Mouse (Mus musculus) lung, embryonic 16.5 days (tissue): Measurements from ENCODE around the gene Zfp580. TPM values are rescaled to one million over a fixed set of nuclear protein-coding genes. Genes with fewer than 3 reads are reported as not detected.

Source experiments
- ATAC-seq: fragments of 200-750 bp; cut with Nextera tagmentation; 2 replicates; pipeline ENCODE4 v1.8.0; 2017; ENCODE audit warnings: low read depth, mild to moderate bottlenecking, moderate library complexity
- H3K27ac ChIP-seq: fragments of 300-500 bp; sonication (generic); 2 replicates; pipeline ENCODE4 v1.5.1; 2014; ENCODE audit warnings: mild to moderate bottlenecking, control low read depth, low read length
- H3K27me3 ChIP-seq: fragments of 300-500 bp; sonication (generic); 2 replicates; pipeline ENCODE4 v1.6.1; 2014; ENCODE audit warnings: low read depth, low read length, mixed read lengths; ENCODE audit not compliant: control insufficient read depth, insufficient read depth
- H3K36me3 ChIP-seq: fragments of 300-500 bp; sonication (generic); 2 replicates; pipeline ENCODE4 v1.6.1; 2014; ENCODE audit warnings: low read length; ENCODE audit not compliant: control insufficient read depth, insufficient read depth
- H3K4me1 ChIP-seq: fragments of 300-500 bp; sonication (generic); replicated peaks from 2 replicates; pipeline ENCODE4 v1.6.1; 2014; ENCODE audit warnings: low read length, mixed read lengths; ENCODE audit not compliant: control insufficient read depth, insufficient read depth
- H3K4me2 ChIP-seq: fragments of 300-500 bp; sonication (generic); 2 replicates; pipeline ENCODE4 v1.6.1; 2014; ENCODE audit warnings: low read depth, low read length, control low read depth
- H3K4me3 ChIP-seq: fragments of 300-500 bp; sonication (generic); 2 replicates; pipeline ENCODE4 v1.5.1; 2014; ENCODE audit warnings: mild to moderate bottlenecking, low read length, control low read depth
- H3K9ac ChIP-seq: fragments of 300-500 bp; sonication (generic); 2 replicates; pipeline ENCODE4 v1.6.1; 2014; ENCODE audit warnings: low read length, control low read depth
- H3K9me3 ChIP-seq: fragments of 300-500 bp; sonication (generic); 2 replicates; pipeline ENCODE4 v1.6.1; 2016; ENCODE audit warnings: low read length; ENCODE audit not compliant: control insufficient read depth
- WGBS: fragments of 180-500 bp; shearing (Covaris S2); extraction: QIAGEN DNeasy Blood & Tissue Kit; methylation state at CpG from one replicate; pipeline ENCODE4 v1.1.7; 2014; 5-methylcytosine and 5-hydroxymethylcytosine counted together
- polyA plus RNA-seq: library from polyadenylated mRNA; unstranded; fragments of >200 nt; fragmentation: Nextera tagmentation; extraction: Ambion mirVana; gene quantifications from 2 replicates; pipeline ENCODE4 v1.2.1, GENCODE M21; 2015

Zfp580 gene
- polyA plus RNA-seq, 1 experiment from 2014 or later: 27.0 TPM

DNA sequence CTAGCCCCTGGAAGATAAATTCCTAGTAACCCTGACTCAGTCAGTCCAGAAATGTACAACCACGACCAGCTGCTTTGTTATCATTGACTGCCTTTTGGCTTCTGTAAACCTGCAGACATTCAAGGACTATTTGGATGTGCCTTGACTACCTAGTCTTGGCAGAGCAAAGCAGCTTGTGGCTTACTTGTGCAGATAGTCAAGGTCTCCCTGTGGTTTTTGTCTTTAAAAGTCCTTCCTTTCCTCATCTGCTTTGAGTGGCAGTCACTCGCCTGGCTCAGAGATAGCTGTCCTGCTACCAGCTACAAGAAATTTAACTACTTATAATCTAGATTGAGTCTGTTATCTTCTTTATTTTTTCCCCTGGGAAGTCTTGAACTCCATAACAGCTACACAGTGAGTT lies 6.4 kb upstream of the Zfp580 start:
- WGBS: 57% methylated on average over 2 of the region's 2 CpGs
- no peak for ATAC-seq
- Histone ChIP-seq H3K9ac (no peak overlapping the region), H3K27ac (no peak overlapping the region), H3K9me3 (no peaks in the 10 kb centered on the region), H3K27me3 (no peaks in the 10 kb centered on the region), H3K36me3 (no peaks in the 10 kb centered on the region), H3K4me2 (no peak overlapping the region), H3K4me3 (no peak overlapping the region), H3K4me1 (no peaks in the 10 kb centered on the region)

DNA sequence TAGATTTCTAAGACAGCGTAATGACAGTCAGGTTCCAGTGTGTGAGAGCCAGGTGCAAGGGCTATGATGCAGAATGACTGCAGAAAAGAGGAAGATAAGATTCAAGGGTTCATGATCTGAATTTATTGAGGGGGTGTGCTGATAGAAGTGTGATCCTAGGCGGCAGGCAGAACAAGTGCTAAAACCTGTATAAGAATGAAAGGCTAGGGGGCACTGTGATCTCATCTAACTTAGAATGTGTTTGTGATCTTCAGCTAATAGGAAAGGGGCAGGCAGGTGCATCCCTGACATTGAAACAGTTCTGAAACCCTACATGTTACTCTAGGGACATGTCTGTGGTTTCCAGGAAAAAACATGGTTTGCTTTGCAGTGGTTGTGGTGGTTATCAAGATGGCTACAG lies 5.2 kb upstream of the Zfp580 start:
- H3K4me2 ChIP-seq: no peak overlapping the region
- ATAC-seq: no peak
- 72% methylated on average over 2 of the region's 2 CpGs for WGBS

DNA sequence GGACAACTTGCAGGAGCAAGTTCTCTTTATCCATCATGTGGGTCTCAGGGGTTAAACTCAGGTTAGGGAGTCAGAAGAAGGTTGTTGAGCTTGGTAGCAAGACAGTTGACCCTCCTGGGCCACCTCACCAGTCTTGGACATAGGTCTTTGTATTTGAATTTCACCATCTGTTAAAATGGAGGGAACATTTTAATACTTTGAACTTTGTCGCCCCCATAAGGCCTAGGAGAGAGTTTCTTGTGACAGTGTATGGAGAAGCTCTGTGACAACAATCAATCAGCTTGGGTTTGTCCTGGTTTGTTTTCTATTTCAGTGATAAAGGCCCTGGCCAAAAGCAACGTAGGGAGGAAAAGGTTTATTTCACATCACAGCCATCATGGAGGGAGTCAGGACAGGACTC lies 4.0 kb upstream of the Zfp580 start:
- peaks cover 6% of the 10 kb centered on the region; the same call in 1 of the 2 replicates for H3K27me3 ChIP-seq
- H3K36me3 ChIP-seq: no peaks in the 10 kb centered on the region
- H3K4me3 ChIP-seq: no peak overlapping the region
- WGBS: 13% methylated on average over 2 of the region's 2 CpGs
- no peak overlapping the region for H3K4me2 ChIP-seq
- peaks cover 6% of the 10 kb centered on the region for H3K4me1 ChIP-seq
- no peak overlapping the region for H3K27ac ChIP-seq
- H3K9ac ChIP-seq: no peak overlapping the region
- ATAC-seq: no peak
- H3K9me3 ChIP-seq: no peaks in the 10 kb centered on the region

More for the DNA sequence above, 5.2 kb upstream of the Zfp580 start:
- Histone ChIP-seq H3K27me3 (no peaks in the 10 kb centered on the region), H3K9me3 (no peaks in the 10 kb centered on the region), H3K4me1 (no peaks in the 10 kb centered on the region; the same call in 1 of the 2 replicates), H3K9ac (no peak overlapping the region), H3K27ac (no peak overlapping the region), H3K4me3 (no peak overlapping the region), H3K36me3 (no peaks in the 10 kb centered on the region)

DNA sequence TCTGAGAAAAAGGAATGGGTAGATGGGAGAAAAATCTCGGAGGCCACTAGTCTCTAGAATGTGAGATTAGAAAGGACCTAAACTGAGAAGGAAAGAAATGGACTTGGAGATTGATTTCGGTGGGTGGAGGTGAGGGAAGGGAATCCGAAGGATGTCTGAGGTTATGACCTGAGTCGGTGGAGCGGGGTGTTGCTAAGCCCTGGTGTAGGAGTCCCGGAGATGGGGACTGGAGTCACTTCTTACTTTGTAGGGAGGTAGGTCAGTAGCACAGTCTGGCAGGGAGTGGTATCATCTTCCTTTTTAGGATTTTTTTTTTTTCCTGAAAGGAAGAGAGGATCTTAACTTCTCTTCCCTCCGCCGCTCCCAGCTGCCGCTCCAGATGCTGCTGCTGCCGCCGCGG lies 1.1 kb downstream of the Zfp580 start:
- Histone ChIP-seq H3K4me2 (peak overlapping the region; percentile 82), H3K9ac (peak overlapping the region; percentile 86), H3K27me3 (peaks cover 56% of the 10 kb centered on the region), H3K4me3 (peak overlapping the region; percentile 73), H3K36me3 (no peaks in the 10 kb centered on the region), H3K4me1 (peaks cover 23% of the 10 kb centered on the region), H3K9me3 (no peaks in the 10 kb centered on the region), H3K27ac (no peak overlapping the region)
- under 1% methylated on average over 12 of the region's 12 CpGs for WGBS
- no peak for ATAC-seq

DNA sequence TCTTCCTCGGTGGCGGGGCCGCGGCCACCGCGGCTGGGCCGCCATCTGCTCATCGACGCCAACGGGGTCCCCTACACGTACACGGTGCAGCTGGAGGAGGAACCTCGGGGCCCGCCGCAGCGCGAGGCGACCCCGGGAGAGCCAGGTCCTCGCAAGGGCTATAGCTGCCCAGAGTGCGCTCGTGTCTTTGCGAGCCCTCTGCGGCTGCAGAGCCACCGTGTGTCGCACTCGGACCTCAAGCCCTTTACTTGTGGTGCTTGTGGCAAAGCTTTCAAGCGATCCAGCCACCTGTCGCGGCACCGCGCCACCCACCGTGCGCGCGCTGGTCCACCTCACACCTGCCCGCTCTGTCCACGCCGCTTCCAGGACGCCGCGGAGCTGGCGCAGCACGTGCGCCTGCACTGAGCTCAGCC lies 1.6 kb downstream of the Zfp580 start:
- Histone ChIP-seq H3K36me3 (no peaks in the 10 kb centered on the region), H3K4me3 (peak overlapping the region; percentile 73), H3K27me3 (peaks cover 60% of the 10 kb centered on the region), H3K27ac (no peak overlapping the region), H3K4me1 (peaks cover 23% of the 10 kb centered on the region), H3K9me3 (no peaks in the 10 kb centered on the region), H3K4me2 (peak overlapping the region; percentile 82), H3K9ac (peak overlapping the region; percentile 86)
- ATAC-seq: no peak
- WGBS: 5% methylated on average over 43 of the region's 45 CpGs

DNA sequence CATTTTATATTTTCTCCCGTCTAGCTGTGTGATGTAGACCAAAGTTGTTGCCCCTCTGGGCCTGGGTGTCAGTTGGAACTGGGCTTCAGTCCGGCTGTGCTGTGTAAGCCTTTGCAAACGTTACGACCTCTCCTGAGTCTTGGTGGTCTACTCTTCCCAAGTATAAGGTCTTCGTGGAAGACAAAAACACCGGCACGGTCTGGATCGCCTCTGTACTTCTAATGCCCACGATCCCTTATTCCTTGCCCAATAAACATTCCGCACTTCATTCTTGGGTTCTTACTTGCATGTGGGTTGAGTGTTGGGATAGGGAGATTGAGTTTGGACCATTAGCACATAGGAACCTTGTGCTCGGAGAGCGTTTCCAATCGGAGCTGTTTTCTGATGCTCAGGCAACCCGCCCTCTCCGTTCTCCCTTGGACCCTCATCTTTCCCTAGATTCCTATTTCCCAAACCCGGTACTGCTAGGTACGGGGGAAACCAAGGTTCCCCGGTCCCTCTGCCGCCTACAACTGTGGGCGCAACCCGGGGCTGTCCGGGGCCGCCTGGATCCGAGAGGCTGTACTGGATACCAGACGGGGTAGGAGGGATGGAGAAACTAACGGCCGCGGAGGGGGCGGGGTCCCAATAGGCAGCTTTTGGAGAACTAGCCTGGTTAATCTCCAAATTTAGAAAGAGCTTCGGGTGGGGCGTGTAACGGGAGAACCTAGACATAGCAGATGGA lies 2.3 kb downstream of the Zfp580 start:
- H3K27me3 ChIP-seq: peaks cover 67% of the 10 kb centered on the region
- peak overlapping the region; percentile 73 for H3K4me3 ChIP-seq
- no peaks in the 10 kb centered on the region for H3K9me3 ChIP-seq
- H3K27ac ChIP-seq: no peak overlapping the region
- H3K4me1 ChIP-seq: peaks cover 23% of the 10 kb centered on the region
- ATAC-seq: no peak
- no peaks in the 10 kb centered on the region for H3K36me3 ChIP-seq
- H3K9ac ChIP-seq: peak overlapping the region; percentile 53
- 11% methylated on average over 32 of the region's 32 CpGs for whole genome bisulfite sequencing
- H3K4me2 ChIP-seq: peak overlapping the region; percentile 82

DNA sequence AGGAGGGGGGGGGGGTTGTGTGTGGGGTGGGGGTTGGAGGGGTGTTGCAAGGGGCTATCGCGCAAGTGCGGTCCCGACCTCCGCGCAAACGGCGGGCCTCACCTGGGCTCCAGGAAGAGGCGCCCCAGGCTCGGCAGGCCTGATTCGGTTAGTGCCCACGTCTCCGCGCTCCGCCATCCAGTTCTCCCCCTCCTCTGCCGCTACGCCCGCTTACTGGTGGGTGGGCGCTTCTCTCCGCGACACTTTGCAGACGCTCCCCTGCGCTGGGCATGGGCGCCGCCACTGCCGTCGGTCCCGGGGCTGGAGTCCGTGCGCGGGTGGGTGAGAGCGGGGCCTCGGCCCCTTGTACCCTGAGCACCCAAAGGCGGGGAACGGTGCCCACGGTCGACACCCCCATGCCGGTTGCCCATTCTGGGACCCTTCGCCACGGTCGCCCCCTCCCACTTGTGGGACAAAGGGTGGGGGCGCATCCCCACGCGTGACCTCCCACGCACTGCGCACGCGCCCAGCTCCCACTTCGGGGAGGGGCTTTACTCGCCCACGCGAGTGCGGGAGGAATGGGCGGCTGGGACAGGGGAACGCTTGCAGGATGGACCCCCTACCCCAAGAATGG lies 5.4 kb downstream of the Zfp580 start:
- ATAC-seq: no peak
- H3K27ac ChIP-seq: no peak overlapping the region
- no peaks in the 10 kb centered on the region for H3K36me3 ChIP-seq
- peaks cover 31% of the 10 kb centered on the region for H3K4me1 ChIP-seq
- 1% methylated on average over 55 of the region's 55 CpGs for WGBS
- H3K9me3 ChIP-seq: no peaks in the 10 kb centered on the region
- H3K27me3 ChIP-seq: peaks cover 68% of the 10 kb centered on the region
- peak overlapping the region; percentile 57 for H3K4me2 ChIP-seq
- H3K4me3 ChIP-seq: peak overlapping the region; percentile 45
- peak overlapping the region; percentile 53 for H3K9ac ChIP-seq

DNA sequence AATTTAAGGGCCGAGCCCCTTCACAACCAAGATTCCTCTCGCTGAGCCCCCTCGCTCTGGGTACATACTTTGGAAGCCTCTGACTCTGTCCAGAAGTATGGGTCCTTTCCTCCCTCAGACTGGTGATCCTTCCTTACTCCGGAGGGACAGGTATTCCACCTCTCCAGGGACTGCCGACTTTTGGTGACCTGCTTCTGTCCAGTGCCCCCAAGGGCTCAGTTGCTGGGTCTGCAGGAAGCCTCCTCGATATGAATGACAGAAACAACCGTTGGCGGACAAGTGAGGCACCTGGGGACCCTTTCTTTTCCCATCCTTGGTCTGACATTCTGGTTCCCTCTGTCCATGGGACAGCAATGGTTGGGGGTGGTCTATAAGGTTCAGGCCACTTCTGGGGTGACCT lies 6.0 kb downstream of the Zfp580 start:
- H3K27ac ChIP-seq: no peak overlapping the region
- H3K9ac ChIP-seq: no peak overlapping the region
- ATAC-seq: no peak
- no peak overlapping the region; the same call in 1 of the 2 replicates for H3K4me3 ChIP-seq
- peaks cover 25% of the 10 kb centered on the region for H3K4me1 ChIP-seq
- WGBS: 26% methylated on average over 8 of the region's 8 CpGs
- H3K36me3 ChIP-seq: no peaks in the 10 kb centered on the region
- no peaks in the 10 kb centered on the region for H3K9me3 ChIP-seq
- H3K4me2 ChIP-seq: no peak overlapping the region
- peaks cover 61% of the 10 kb centered on the region for H3K27me3 ChIP-seq

DNA sequence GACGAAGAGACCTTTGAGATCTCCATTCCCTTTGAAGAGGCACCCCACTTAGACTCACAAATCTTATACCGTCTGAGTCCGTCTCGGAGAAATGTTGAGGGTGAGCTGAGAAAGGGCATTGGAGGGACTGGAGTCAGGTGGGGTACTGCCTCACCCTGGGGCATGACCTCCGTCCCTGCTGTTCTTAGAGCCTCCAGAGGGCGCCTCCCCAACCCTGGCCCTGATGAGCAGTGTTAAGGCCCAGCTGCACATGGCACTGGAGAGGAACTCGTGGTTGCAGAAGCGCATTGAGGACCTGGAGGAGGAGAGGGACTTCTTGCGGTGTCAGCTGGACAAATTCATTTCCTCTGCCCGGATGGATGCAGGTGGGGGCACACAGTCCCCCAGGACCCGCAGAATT lies 6.5 kb downstream of the Zfp580 start:
- Histone ChIP-seq H3K27ac (no peak overlapping the region), H3K9ac (no peak overlapping the region), H3K36me3 (no peaks in the 10 kb centered on the region), H3K4me1 (peaks cover 20% of the 10 kb centered on the region), H3K4me3 (no peak overlapping the region), H3K9me3 (no peaks in the 10 kb centered on the region), H3K27me3 (peaks cover 57% of the 10 kb centered on the region), H3K4me2 (no peak overlapping the region)
- 36% methylated on average over 11 of the region's 11 CpGs for WGBS
- ATAC-seq: no peak
